Mouse (Mus musculus): Measurements from ENCODE around the gene Hoxb6. TPM values are rescaled to one million over a fixed set of nuclear protein-coding genes. Genes with fewer than 3 reads are reported as not detected.

Gene Hoxb6
- polyA plus RNA-seq, 1 experiment: 0.11 TPM

DNA sequence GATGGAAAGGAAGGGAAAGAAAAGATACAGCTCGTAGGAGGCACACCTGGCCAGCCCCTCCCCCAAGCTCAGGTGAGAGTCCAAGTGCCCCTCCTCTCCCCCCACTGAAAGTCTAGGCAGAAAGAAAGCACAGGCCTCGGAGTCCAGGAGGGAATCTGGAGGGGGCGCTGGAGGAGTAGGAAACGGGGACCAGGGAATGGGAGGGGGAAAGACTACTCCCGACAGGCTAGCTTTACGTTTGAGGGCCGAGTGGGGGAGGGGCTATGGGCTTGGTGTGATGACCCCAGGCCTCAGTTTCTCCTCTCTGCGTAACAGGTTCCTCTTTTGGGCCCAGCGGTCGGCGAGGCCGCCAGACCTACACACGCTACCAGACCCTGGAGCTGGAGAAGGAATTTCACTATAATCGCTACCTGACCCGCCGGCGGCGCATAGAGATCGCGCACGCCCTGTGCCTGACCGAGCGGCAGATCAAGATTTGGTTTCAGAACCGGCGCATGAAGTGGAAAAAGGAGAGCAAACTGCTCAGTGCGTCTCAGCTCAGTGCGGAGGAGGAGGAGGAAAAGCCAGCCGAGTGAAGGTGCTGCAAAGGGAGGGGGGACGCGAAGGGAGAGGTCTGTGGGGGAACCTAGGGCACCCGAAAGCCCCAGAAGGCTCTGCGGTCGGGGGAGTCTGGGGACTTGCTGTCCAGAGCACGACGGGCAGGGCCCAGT lies 8.2 kb downstream of the Hoxb6 start:
- TF ChIP-seq GATA1 (IDR thresholded peaks at IDR 0.05; ENCODE audit: low read length): no peak

GRCm38 (mm10) chr11:96301064-96301431 lies 8.8 kb downstream of the Hoxb6 start:
- TF ChIP-seq GATA1 (IDR thresholded peaks at IDR 0.05; ENCODE audit: low read length): no peak

- TF ChIP-seq GATA1 (IDR thresholded peaks at IDR 0.05; ENCODE audit: low read length): no peak
These were observed 9.6 kb downstream of the Hoxb6 start for GRCm38 (mm10) chr11:96301837-96302236.

DNA sequence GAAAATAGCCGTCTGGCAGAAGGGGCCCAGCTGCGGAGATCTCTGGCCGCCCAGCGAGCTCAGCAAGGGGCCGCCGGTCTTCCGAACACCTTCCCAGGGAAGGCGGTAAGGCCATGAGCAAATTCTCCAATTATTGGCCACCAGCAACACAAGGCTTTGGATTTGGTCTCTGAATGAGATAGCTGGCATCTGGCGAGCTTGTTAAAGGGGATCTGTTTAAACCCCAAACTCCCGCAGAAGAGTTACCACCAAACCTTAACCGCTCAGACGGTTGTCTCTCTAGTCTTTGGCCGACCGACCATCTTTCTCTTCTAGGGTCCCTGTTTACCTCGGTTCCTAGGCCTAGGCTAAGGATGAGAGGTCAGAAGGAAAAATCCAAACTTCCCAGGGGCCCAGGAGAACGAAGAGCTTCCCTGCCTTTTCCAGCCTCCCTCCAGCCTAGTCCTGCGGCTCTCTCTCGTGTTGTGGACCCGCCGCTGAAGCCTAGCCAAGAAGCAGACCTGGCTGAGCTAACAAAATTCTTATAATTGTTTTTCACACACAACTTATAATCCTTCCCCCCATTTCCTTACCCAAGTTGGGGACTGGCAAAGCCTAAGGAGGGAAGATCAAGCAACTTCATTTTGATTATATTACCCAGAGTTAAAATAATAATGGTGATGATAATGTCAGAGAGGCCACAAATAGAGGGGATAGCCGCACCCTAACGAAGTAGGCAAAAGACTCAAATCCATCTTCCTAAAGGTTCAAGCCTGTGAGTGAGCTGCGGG lies 10.3 kb downstream of the Hoxb6 start:
- TF ChIP-seq GATA1 (IDR thresholded peaks at IDR 0.05; ENCODE audit: low read length): no peak

GRCm38 (mm10) chr11:96303151-96304099 lies 11.1 kb downstream of the Hoxb6 start, which contains the start of gene Hoxb5:
TSS of gene Hoxb5 (plus strand) at chr11:96303336.
- TF ChIP-seq GATA1 (IDR thresholded peaks at IDR 0.05; ENCODE audit: low read length): no peak

DNA sequence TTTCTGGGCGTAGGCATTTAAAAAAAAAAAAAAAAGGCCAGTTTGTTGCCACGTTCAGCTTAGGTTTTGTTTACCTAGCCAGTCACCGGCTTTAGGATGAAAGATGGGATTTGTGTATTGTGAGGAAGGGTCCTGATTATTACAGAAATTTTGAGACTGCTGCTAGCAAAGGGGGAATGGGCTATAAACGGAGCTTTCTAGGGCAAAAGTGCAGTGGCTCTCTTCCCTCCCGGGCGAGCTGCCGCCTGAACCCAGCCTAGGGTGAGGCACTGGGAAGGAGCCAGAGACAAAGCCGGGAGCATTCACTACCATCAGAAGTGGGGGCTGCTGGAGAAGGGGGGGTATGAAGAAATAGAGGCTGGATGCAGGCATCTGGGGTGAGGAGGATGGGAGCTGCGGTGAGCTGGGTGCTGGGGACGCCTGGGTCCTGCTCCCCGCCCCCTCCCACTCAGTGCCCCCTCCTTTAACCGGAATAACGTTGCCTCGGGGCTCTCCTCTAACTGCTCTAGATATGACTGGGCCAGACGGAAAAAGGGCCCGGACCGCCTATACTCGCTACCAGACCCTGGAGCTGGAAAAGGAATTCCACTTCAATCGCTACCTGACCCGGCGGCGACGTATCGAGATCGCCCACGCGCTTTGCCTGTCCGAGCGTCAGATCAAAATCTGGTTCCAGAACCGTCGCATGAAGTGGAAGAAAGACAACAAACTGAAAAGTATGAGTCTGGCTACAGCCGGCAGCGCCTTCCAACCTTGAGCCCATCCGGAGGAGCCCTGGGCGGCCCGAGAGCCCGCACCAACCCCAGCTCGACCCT lies 12.3 kb downstream of the Hoxb6 start:
- TF ChIP-seq GATA1 (IDR thresholded peaks at IDR 0.05; ENCODE audit: low read length): no peak

- TF ChIP-seq GATA1 (IDR thresholded peaks at IDR 0.05; ENCODE audit: low read length): no peak
These were observed 13.4 kb downstream of the Hoxb6 start for GRCm38 (mm10) chr11:96305505-96306182.

GRCm38 (mm10) chr11:96306183-96306907 lies 14.1 kb downstream of the Hoxb6 start:
- TF ChIP-seq GATA1 (IDR thresholded peaks at IDR 0.05; ENCODE audit: low read length): no peak

- no peak for TF ChIP-seq GATA1 (IDR thresholded peaks at IDR 0.05; ENCODE audit: low read length)
These were observed 14.6 kb downstream of the Hoxb6 start for GRCm38 (mm10) chr11:96306908-96307269.

- TF ChIP-seq GATA1 (IDR thresholded peaks at IDR 0.05; ENCODE audit: low read length): no peak
These were observed 16.5 kb downstream of the Hoxb6 start for GRCm38 (mm10) chr11:96308763-96309162.

DNA sequence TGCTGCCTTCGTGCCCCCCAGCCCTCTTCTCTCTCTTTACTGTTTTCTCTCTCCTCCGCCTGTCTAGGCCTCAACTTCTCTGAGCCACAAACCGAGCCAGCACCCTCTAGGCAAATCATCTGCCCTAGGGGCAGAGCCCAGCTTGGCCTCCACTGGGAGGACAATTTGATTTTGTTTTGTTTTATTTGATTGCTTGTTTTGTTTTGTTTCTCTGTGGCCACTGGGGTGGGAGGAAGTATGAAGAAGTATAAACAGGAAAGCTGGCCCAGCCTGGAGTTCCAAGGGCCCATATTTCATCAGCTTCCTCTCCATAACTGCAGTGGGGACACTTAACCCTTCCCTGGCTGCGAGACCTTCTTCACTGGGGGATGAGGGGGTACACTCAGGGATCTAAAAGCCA lies 17.0 kb downstream of the Hoxb6 start:
- TF ChIP-seq GATA1 (IDR thresholded peaks at IDR 0.05; ENCODE audit: low read length): no peak

DNA sequence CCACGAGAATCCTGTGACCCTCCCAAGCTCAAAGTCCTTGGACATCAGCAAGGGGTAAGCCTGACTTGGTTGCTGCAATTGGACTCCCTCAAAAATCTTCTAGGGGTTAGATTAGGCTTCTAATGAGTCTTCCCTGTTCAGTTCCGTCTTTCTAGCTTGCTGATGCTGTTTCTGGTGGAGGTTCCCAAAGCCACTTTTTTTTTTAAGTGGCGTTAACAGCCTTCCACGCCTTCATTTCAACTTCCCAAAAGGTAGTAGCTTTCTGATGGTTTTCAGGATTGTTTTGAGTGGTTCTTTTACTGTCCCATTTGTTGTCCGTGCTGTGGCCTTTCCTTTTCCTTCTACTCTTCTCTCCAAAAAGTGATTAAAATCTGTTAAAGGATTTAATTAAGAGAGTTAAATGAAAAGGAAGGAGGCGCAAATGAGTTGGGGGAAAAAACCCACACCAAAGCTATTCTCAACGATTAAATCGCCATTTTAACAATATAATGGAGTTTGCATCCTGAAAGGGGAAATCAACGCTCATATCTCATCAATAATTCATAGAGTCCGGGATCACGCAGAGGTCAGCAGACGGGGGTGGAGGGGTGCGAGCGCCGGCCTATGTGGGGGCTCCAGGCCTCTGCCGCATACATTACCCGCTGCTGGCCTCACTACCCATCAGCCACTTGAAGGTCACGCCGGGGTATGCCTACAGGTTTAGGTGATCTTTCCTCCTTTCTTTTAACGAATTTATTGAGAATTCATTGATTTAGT lies 18.1 kb downstream of the Hoxb6 start:
- TF ChIP-seq GATA1 (IDR thresholded peaks at IDR 0.05; ENCODE audit: low read length): no peak

- TF ChIP-seq GATA1 (IDR thresholded peaks at IDR 0.05; ENCODE audit: low read length): no peak
These were observed 18.8 kb downstream of the Hoxb6 start for GRCm38 (mm10) chr11:96311097-96311496.
